ENCODE assay signal across 8 mouse cellular contexts in genomic region chr6:73367616-73368015, GRCm38 (mm10).
DNase-seq lines count a peak whose midpoint lies in the region; ATAC-seq lines count a peak whose summit lies in the region.

No protein-coding gene starts in this region.

- peak overlapping the region; percentile 39 for H3K4me2 ChIP-seq in intestine, embryonic 16.5 days (ENCODE audit: low read depth, low read length)
- no peak overlapping the region for H3K4me2 ChIP-seq in midbrain, embryonic 12.5 days (replicated peaks)

- peak overlapping the region; percentile 17; the same call in 1 of the 2 replicates for H3K4me3 ChIP-seq in intestine, embryonic 16.5 days (ENCODE audit: low read length)
- H3K4me3 ChIP-seq in midbrain, embryonic 12.5 days: no peak overlapping the region

- no peak overlapping the region for H3K27ac ChIP-seq in intestine, embryonic 16.5 days (ENCODE audit: low read length)
- no peak overlapping the region for H3K27ac ChIP-seq in midbrain, embryonic 12.5 days (replicated peaks)

- intact Hi-C loops in left cerebral cortex, postnatal 25 days (cut with DNase I): loop anchor here (10.0 kb wide), 1 partner anchor 147 kb away; no protein-coding TSS in a partner anchor

- H3K9me3 ChIP-seq in intestine, embryonic 16.5 days (ENCODE audit: control insufficient read depth, low read length): no peaks in the 10 kb centered on the region
- no peaks in the 10 kb centered on the region for H3K9me3 ChIP-seq in midbrain, embryonic 12.5 days

- DNase-seq in urinary bladder, adult 18-20 months (ENCODE audit: low spot score in 2 of 2): peak; percentile 16 to 40
- no peak for DNase-seq in urinary bladder, postnatal 10 days (ENCODE audit: low spot score)
- peak; percentile 88 for DNase-seq in embryo, embryonic 11 days
- DNase-seq in gastrocnemius, postnatal 4 days (ENCODE audit: low spot score in 2 of 2): peak; percentile 32 to 62
- peak; percentile 83 to 84 for DNase-seq in left cerebral cortex, postnatal 25 days (ENCODE audit: low spot score in 2 of 2)
- peak; percentile 8 for DNase-seq in spleen, adult 12 weeks (ENCODE audit: low spot score)

- H3K36me3 ChIP-seq in intestine, embryonic 16.5 days (ENCODE audit: control insufficient read depth, insufficient read depth, low read length): no peaks in the 10 kb centered on the region
- no peaks in the 10 kb centered on the region for H3K36me3 ChIP-seq in midbrain, embryonic 12.5 days

- H3K9ac ChIP-seq in intestine, embryonic 16.5 days (ENCODE audit: low read depth, low read length): no peak overlapping the region
- H3K9ac ChIP-seq in midbrain, embryonic 12.5 days (replicated peaks): no peak overlapping the region

- peak; percentile 88 for ATAC-seq in intestine, embryonic 16.5 days
- peak; percentile 70 for ATAC-seq in midbrain, embryonic 12.5 days (ENCODE audit: low FRiP score, low read depth)

- WGBS in intestine, embryonic 16.5 days: 5% methylated on average over 5 of the region's 5 CpGs
- WGBS in midbrain, embryonic 12.5 days: 5% methylated on average over 5 of the region's 5 CpGs

- H3K4me1 ChIP-seq in intestine, embryonic 16.5 days (ENCODE audit: control insufficient read depth, insufficient read depth, low read length): no peaks in the 10 kb centered on the region
- peaks cover 8% of the 10 kb centered on the region; the same call in 1 of the 2 replicates for H3K4me1 ChIP-seq in midbrain, embryonic 12.5 days

- no peaks in the 10 kb centered on the region for H3K27me3 ChIP-seq in intestine, embryonic 16.5 days (replicated peaks; ENCODE audit: control insufficient read depth, insufficient read depth, low read length)
- peaks cover 15% of the 10 kb centered on the region for H3K27me3 ChIP-seq in midbrain, embryonic 12.5 days
